Mouse (Mus musculus) stomach, embryonic 15.5 days (tissue): ENCODE data around the gene Scpep1. TPM values are rescaled to one million over a fixed set of nuclear protein-coding genes. Genes with fewer than 3 reads are reported as not detected.

Experiments
- ATAC-seq: fragments of 200-750 bp; cut with Nextera tagmentation; 2 replicates; pipeline ENCODE4 v1.8.0; 2017; ENCODE audit warnings: low read depth, moderate number of reproducible peaks, moderate TSS enrichment; ENCODE audit not compliant: insufficient read depth, low FRiP score
- H3K27ac ChIP-seq: fragments of 300-500 bp; sonication (generic); 2 replicates; pipeline ENCODE4 v1.5.1; 2015; ENCODE audit warnings: mild to moderate bottlenecking, inconsistent platforms
- H3K27me3 ChIP-seq: fragments of 300-500 bp; sonication (generic); replicated peaks from 2 replicates; pipeline ENCODE4 v1.6.1; 2015; ENCODE audit warnings: inconsistent platforms
- H3K36me3 ChIP-seq: fragments of 300-500 bp; sonication (generic); 2 replicates; pipeline ENCODE4 v1.6.1; 2015; ENCODE audit warnings: inconsistent platforms
- H3K4me1 ChIP-seq: fragments of 300-500 bp; sonication (generic); 2 replicates; pipeline ENCODE4 v1.6.1; 2015; ENCODE audit warnings: inconsistent platforms
- H3K4me2 ChIP-seq: fragments of 300-500 bp; sonication (generic); 2 replicates; pipeline ENCODE4 v1.6.1; 2015; ENCODE audit warnings: mild to moderate bottlenecking, inconsistent platforms
- H3K4me3 ChIP-seq: fragments of 300-500 bp; sonication (generic); replicated peaks from 2 replicates; pipeline ENCODE4 v1.5.1; 2015; ENCODE audit warnings: inconsistent platforms
- H3K9ac ChIP-seq: fragments of 300-500 bp; sonication (generic); 2 replicates; pipeline ENCODE4 v1.6.1; 2015; ENCODE audit warnings: inconsistent platforms
- H3K9me3 ChIP-seq: fragments of 300-500 bp; sonication (generic); 2 replicates; pipeline ENCODE4 v1.6.1; 2016; ENCODE audit warnings: inconsistent platforms
- WGBS: fragments of 180-500 bp; shearing (Covaris S2); methylation state at CpG from one replicate; pipeline ENCODE4 v1.1.7; 2015; 5-methylcytosine and 5-hydroxymethylcytosine counted together
- polyA plus RNA-seq: library from polyadenylated mRNA; unstranded; fragments of >200 nt; fragmentation: Nextera tagmentation; extraction: Ambion mirVana; gene quantifications from 2 replicates; pipeline ENCODE4 v1.2.1, GENCODE M21; 2015

The Scpep1 gene
- polyA plus RNA-seq, 1 experiment from 2014 or later, result 74.5 TPM

DNA sequence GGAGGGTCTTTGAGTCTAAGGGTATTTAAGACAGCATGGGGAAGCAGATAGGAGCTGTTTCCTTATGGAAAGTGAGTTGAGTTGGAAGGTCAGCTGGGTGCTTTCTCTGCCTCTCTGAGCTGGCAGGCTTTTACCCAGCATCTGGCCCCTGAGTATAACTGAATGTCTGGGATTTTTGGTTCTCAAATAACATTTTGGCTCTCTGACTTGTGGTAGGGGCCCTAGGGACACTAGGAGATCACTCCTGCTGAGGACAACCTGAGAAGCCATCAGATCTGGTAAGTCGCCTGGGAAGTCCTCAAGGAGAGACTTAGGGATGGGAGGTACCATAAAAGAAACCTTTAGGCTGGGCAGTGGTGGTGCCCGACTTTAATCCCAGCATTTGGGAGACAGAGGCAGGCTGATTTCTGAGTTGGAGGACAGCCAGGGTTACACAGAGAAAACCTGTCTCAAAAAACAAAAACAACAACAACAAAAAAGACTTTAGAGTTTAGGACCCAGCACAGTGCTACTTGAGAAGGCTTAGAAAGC, 15.0 kb upstream of the Scpep1 start, which contains the start of gene Coil:
Coil (plus strand) TSS at position 51 of the 531 bp plus-strand sequence.
- no peak within 1 kb of the TSS for H3K9ac ChIP-seq
- 38% methylated on average over 2 of the region's 2 CpGs for WGBS
- H3K27me3 ChIP-seq, result no peaks in the 10 kb centered on the region
- no peak within 1 kb of the TSS for H3K4me2 ChIP-seq
- H3K9me3 ChIP-seq, result no peaks in the 10 kb centered on the region
- H3K4me1 ChIP-seq, result peaks cover 5% of the 10 kb centered on the region; the same call in 1 of the 2 replicates
- no peak within 1 kb of the TSS for H3K4me3 ChIP-seq
- ATAC-seq, result no peak
- H3K27ac ChIP-seq, result no peak within 1 kb of the TSS
- no peaks in the 10 kb centered on the region for H3K36me3 ChIP-seq

DNA sequence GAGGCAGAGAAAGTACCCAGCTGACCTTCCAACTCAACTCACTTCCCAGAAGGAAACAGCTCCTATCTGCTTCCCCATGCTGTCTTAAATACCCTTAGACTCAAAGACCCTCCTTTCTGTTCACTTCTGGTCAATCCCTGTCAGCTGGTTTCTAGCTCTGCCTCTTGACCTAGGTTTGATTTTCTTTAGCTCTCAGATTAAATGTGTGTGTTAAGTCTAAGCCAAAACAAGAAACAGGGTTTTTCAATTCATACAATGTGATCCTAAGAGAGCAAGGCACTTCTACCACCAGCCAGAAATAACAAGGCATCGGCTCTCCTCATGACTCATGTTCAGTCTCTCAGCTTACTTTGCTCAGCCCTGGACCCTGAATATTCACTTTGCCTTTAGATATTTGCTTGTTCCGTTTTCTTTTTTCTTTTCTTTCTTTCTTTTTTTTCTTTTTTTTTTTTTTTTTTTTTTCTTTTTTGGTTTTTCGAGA, 11.7 kb upstream of the Scpep1 start, which contains the start of gene Elobl:
Elobl (minus strand) TSS at position 51 of the 481 bp plus-strand sequence.
- Histone ChIP-seq H3K4me3 (no peak within 1 kb of the TSS), H3K27ac (no peak within 1 kb of the TSS), H3K4me2 (no peak within 1 kb of the TSS), H3K27me3 (no peaks in the 10 kb centered on the region), H3K4me1 (no peaks in the 10 kb centered on the region), H3K36me3 (no peaks in the 10 kb centered on the region), H3K9ac (no peak within 1 kb of the TSS), H3K9me3 (no peaks in the 10 kb centered on the region)
- WGBS, result 93% methylated on average over 2 of the region's 3 CpGs
- no peak for ATAC-seq

DNA sequence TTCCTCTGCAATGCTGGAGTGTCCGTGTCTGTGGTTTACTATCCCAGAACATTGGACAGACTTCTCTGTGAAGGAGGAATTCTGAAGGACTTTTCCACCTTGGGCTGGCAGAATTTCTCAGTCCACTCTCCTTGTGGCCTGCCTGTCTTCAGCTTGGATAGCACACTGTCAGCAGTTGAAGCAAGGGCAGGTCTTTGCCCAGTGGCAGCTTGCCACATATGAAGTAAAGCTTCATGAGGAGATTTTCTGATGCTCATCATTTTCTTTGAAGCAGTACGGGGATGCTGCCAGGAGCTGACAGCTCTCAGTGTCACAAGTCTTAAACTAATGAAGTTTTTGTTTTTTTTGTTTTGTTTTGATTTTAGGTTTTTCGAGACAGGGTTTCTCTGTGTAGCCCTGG, 3.6 kb upstream of the Scpep1 start:
- no peak overlapping the region for H3K4me2 ChIP-seq
- H3K9me3 ChIP-seq, result no peaks in the 10 kb centered on the region
- H3K36me3 ChIP-seq, result no peaks in the 10 kb centered on the region
- H3K4me3 ChIP-seq, result no peak overlapping the region
- 0 out of 2 replicates have a peak, but pooled peaks cover 4% of the 10 kb centered on the region for H3K4me1 ChIP-seq
- no peak for ATAC-seq
- 73% methylated on average over 3 of the region's 3 CpGs for WGBS
- no peaks in the 10 kb centered on the region for H3K27me3 ChIP-seq
- H3K27ac ChIP-seq, result no peak overlapping the region
- H3K9ac ChIP-seq, result no peak overlapping the region

DNA sequence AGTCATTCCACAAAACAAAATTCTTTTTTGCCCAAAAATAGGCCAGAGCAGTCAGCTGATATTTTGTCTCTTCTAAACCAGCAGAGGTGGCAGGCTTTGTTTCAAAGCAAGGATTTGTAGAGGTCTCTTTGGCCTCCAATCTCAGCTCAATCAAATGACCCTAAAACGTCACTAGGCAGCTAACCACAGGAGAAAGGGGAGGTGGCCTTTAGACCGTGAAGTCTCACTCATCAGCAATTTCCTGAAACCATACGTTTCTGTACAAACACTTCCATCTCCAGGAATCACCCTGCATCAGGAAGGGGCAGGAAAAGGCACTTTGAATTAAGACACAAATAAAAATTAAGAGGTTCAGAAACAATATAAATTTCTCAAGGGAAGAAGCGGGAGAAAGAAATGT, 462 bp downstream of the Scpep1 start:
- Histone ChIP-seq H3K36me3 (0 out of 2 replicates have a peak, but pooled peaks cover 3% of the 10 kb centered on the region), H3K4me1 (0 out of 2 replicates have a peak, but pooled peaks cover 7% of the 10 kb centered on the region), H3K4me2 (peak overlapping the region; percentile 56), H3K27ac (peak overlapping the region; percentile 69; the same call in 1 of the 2 replicates), H3K4me3 (peak overlapping the region; percentile 59), H3K9me3 (no peaks in the 10 kb centered on the region), H3K27me3 (no peaks in the 10 kb centered on the region), H3K9ac (0 out of 2 replicates have a peak overlapping the region, but pooled peaks have one; percentile 16)
- under 1% methylated on average over 4 of the region's 4 CpGs for WGBS
- peak; percentile 44; the same call in 1 of the 2 replicates for ATAC-seq

DNA sequence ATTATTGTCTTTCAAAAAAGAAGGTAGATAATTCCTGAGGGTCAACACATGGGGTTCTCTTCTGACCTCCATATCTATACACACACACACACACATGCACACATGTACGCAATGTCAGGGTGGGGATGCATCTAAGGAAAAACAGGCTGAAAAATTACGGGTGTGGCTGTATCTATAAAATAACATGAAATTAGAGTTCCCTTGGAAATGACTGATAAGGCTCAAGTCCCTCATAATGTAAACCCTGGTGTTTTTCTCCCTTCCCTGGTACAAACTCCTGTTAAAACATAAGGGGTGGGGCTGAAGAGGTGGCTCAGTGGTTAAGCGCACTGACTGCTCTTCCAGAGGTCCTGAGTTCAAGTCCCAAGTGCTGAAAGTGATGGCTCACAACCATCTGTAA, 1.7 kb downstream of the Scpep1 start:
- H3K36me3 ChIP-seq, result 0 out of 2 replicates have a peak, but pooled peaks cover 3% of the 10 kb centered on the region
- no peak overlapping the region for H3K4me3 ChIP-seq
- WGBS, result 80% methylated on average over 3 of the region's 3 CpGs
- no peak overlapping the region for H3K9ac ChIP-seq
- no peaks in the 10 kb centered on the region for H3K9me3 ChIP-seq
- H3K4me2 ChIP-seq, result no peak overlapping the region
- H3K27me3 ChIP-seq, result no peaks in the 10 kb centered on the region
- no peak for ATAC-seq
- no peak overlapping the region for H3K27ac ChIP-seq
- H3K4me1 ChIP-seq, result 0 out of 2 replicates have a peak, but pooled peaks cover 7% of the 10 kb centered on the region

DNA sequence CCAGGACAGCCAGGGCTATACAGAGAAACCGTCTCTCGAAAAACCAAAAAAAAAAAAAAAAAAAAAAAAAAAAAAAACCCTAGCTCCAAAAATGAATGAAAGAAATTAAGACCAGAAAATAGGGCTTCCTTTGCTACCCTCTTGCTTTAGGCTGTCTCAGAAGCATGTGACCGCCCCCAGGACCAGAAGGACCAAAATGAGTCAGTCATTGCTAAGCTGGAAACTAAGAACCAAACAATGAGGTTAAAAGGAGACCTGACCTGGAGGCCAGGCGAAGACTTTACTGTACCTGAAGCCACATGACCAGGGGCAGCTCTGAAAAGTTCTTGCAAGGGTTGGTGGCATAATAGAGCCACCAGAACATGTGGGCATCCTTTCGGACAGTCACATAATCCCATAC, 3.1 kb downstream of the Scpep1 start:
- ATAC-seq, result no peak
- H3K4me3 ChIP-seq, result no peak overlapping the region
- no peak overlapping the region for H3K4me2 ChIP-seq
- no peak overlapping the region for H3K27ac ChIP-seq
- 0 out of 2 replicates have a peak, but pooled peaks cover 7% of the 10 kb centered on the region for H3K4me1 ChIP-seq
- H3K9ac ChIP-seq, result no peak overlapping the region
- no peaks in the 10 kb centered on the region for H3K27me3 ChIP-seq
- H3K36me3 ChIP-seq, result 0 out of 2 replicates have a peak, but pooled peaks cover 3% of the 10 kb centered on the region
- WGBS, result 93% methylated on average over 5 of the region's 5 CpGs
- H3K9me3 ChIP-seq, result no peaks in the 10 kb centered on the region

DNA sequence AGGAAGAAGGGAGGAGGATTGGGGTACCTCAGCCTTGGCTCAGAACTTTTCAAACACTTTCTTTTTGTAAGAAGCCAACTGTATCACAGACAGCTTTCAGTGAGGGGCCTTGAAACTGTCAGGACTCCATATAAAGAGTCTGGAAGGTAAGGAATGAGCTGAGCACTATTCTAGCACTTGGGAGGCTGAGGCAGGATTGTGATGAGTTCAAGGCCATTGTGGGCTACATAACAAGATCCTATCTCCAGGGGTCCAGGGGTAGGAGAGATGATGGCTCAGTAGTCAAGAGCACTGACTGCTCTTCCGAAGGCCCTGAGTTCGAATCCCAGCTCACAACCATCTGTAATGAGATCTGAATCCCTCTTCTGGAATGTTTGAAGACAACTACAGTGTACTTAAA, 3.7 kb downstream of the Scpep1 start:
- H3K9me3 ChIP-seq, result no peaks in the 10 kb centered on the region
- no peak for ATAC-seq
- no peak overlapping the region for H3K9ac ChIP-seq
- H3K27ac ChIP-seq, result no peak overlapping the region
- no peak overlapping the region for H3K4me3 ChIP-seq
- H3K4me2 ChIP-seq, result no peak overlapping the region
- H3K27me3 ChIP-seq, result no peaks in the 10 kb centered on the region
- H3K4me1 ChIP-seq, result 0 out of 2 replicates have a peak, but pooled peaks cover 7% of the 10 kb centered on the region
- H3K36me3 ChIP-seq, result 0 out of 2 replicates have a peak, but pooled peaks cover 3% of the 10 kb centered on the region
- 92% methylated on average over 2 of the region's 2 CpGs for WGBS

DNA sequence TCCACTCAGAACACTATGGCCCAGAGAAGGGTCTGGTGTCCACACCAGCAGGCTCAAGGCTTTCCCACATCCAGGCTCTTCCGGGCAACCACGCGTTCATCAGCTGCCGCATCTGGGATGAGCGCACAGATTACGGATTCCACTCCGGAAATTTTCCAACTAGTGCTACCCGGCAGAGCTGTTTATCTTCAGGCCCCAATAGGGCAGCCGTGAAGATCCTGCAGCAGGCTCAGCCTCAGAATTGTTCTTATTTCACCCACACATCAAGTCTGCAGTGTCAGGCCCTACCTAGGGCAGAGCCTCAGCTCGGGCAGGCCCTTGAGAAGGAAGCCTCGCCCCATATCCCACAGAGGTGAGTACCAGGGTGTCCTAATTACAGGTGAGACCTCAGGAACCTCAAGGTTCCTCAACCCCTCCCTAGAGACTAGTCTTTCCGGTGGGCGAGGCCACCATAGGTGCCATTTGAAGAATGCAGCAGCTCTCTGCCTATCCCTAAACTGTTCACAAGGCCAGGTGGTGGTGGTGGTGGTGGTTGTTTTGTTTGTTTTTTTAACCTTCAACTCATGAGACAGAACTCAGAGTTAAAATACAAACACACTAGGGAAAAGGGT, 4.5 kb downstream of the Scpep1 start:
- 82% methylated on average over 13 of the region's 13 CpGs for WGBS
- H3K27ac ChIP-seq, result no peak overlapping the region
- 0 out of 2 replicates have a peak, but pooled peaks cover 7% of the 10 kb centered on the region for H3K4me1 ChIP-seq

DNA sequence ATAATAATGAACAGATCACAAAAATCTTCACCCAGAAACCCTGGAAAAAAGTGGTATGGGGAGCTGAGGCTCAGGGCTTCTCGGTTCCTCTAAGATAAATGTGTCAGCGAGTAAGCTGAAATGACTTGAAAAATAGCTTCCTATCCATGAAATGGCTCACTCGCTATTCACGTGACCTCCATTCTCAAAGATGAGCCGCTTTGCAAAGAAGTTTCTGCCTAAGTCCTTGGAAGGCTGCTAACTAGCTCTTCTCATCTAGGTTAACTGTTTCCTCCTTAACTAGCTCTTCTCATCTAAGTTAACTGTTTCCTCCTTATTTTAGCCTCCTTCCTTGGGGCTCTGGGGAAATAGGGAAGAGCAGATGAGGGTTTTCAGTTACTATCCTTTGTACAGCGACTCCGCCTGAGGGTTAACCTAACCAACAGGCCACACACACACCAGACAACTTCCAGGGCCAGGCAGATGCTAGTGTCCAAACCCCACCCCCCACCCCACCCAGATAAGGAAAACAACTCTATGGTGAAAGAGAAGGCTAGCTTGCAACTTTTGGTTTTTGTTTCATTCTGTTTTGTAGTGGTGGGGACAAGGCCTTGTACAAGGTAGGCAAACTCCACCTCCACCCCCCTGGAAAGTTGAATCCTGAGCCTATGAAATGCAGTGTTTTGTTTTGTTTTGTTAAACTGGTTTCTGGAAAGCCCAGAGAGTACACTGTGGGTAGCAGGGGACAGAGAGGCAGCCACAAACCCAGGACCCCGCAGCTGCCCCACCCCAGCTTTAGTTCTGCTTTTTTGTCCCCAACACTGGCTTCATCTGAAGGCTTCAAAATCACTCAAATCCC, 5.2 kb downstream of the Scpep1 start:
- 80% methylated on average over 8 of the region's 8 CpGs for WGBS
- no peak for ATAC-seq
- Histone ChIP-seq H3K27ac (no peak overlapping the region), H3K36me3 (peaks cover 9% of the 10 kb centered on the region; the same call in 1 of the 2 replicates), H3K4me3 (no peak overlapping the region), H3K4me2 (no peak overlapping the region), H3K4me1 (0 out of 2 replicates have a peak, but pooled peaks cover 3% of the 10 kb centered on the region), H3K27me3 (no peaks in the 10 kb centered on the region), H3K9me3 (no peaks in the 10 kb centered on the region), H3K9ac (no peak overlapping the region)

More for the DNA sequence above, 4.5 kb downstream of the Scpep1 start:
- no peaks in the 10 kb centered on the region for H3K9me3 ChIP-seq
- 0 out of 2 replicates have a peak, but pooled peaks cover 3% of the 10 kb centered on the region for H3K36me3 ChIP-seq
- H3K9ac ChIP-seq, result no peak overlapping the region
- no peak overlapping the region for H3K4me3 ChIP-seq
- ATAC-seq, result no peak
- H3K27me3 ChIP-seq, result no peaks in the 10 kb centered on the region
- H3K4me2 ChIP-seq, result no peak overlapping the region

DNA sequence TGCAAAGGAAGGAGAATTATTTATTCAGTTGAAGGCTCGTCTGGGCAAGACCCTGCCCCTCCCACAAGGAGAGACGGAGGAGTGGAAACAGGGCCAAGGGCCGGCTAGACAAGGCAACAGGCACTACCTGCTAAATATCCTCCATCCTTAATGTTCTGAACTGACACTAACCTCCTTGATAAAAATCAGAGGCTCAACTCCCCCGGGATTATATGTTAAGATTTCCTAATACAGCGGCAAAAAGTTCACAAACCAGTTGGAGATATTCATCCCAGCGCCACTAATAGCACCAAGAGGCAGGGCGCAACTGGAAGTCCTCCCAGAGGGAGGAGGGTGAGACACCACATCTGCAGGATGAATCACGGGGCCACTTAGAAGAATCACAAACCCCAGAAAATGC, 6.4 kb downstream of the Scpep1 start:
- Histone ChIP-seq H3K4me3 (no peak overlapping the region), H3K4me1 (0 out of 2 replicates have a peak, but pooled peaks cover 3% of the 10 kb centered on the region), H3K27ac (no peak overlapping the region), H3K9me3 (no peaks in the 10 kb centered on the region), H3K4me2 (no peak overlapping the region), H3K27me3 (no peaks in the 10 kb centered on the region), H3K9ac (no peak overlapping the region), H3K36me3 (peaks cover 10% of the 10 kb centered on the region; the same call in 1 of the 2 replicates)
- 58% methylated on average over 8 of the region's 8 CpGs for WGBS
- ATAC-seq, result no peak

DNA sequence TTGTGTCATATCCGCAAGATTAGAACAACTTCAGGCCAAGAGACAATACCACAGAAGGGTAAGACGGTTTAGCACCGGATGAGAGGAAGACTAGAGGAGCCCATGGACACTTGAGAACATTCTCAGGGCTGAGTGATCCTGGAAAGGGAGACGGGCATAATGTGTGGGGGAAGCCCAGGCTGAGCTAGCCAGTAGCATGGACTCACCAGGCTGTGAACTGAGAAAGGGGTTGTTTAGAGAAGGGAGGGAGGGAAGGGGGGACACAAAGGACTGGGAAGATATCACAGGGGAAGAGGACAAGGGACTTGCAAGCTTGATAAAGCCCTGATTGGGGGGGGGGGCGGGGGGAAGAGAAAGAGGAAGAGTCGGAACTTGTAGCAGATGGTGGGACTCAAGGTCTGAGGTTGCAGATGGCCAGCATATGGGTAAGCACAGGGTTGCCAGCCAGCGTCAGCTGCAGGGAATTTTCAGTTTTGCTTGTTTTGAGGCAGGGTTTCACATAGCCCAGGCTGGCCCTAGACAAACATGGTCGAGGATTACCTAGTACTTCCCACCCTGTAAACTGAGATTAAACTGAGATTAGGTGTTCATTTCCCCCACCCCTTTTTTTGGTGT, 9.2 kb downstream of the Scpep1 start:
- no peak overlapping the region for H3K4me2 ChIP-seq
- H3K9me3 ChIP-seq, result no peaks in the 10 kb centered on the region
- H3K27ac ChIP-seq, result no peak overlapping the region
- no peak overlapping the region for H3K4me3 ChIP-seq
- ATAC-seq, result no peak
- peaks cover 7% of the 10 kb centered on the region; the same call in 1 of the 2 replicates for H3K36me3 ChIP-seq
- 0 out of 2 replicates have a peak, but pooled peaks cover 3% of the 10 kb centered on the region for H3K4me1 ChIP-seq
- no peaks in the 10 kb centered on the region for H3K27me3 ChIP-seq
- 69% methylated on average over 7 of the region's 8 CpGs for WGBS
- H3K9ac ChIP-seq, result no peak overlapping the region
